Mouse (Mus musculus) thymus, postnatal 0 days (tissue): ENCODE results near the gene Gmpr. TPM values are rescaled to one million over a fixed set of nuclear protein-coding genes. Genes with fewer than 3 reads are reported as not detected.

ENCODE experiments used
- DNase-seq: peaks from one replicate; pipeline ENCODE4 v3.0.0-alpha.2; 2015; ENCODE audit warnings: low spot score
- polyA plus RNA-seq: library from polyadenylated mRNA; unstranded; fragments of >200 nt; fragmentation: Nextera tagmentation; extraction: Ambion mirVana; gene quantifications from 2 replicates; pipeline ENCODE4 v1.2.1, GENCODE M21; 2015

Gene Gmpr
- polyA plus RNA-seq, 1 experiment from 2014 or later: 79.1 TPM

DNA sequence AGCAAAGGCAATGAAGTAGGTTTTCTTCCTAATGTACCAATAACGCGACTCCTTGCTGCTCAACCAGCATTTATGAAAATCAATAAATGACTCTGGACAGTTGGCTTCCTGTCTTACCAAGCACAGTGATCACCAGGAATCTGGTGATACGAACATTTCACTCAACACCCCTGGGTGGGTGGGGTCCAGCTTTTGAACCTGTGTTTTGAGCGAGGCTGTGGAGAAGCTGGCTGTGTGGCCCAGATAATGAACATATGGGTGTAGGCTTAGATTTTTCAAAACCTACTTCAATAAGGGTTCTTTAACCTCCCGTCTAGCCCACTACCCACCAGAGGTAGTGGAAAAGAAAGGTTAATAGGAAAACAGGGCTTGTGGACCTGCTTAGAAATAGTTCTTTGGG lies 4.5 kb upstream of the Gmpr start:
- DNase-seq: no peak

DNA sequence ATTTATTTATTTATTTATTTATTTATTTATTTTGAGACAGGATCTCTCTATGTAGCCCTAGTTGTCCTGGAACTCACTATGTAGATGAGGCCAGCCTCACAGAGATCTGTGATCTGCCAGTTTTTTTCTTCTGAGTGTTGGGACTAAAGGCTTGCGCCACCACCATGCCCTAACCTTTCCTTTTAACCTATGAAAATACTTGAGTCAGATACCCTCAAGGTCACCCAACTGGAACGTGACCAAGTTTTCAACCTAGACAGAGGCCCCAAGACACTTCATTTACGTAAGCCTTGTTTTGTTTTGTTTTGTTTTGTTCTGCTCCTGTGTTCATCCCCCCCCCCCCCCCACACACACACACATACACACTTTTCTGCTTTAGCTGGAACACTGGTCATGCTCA lies 1.7 kb upstream of the Gmpr start:
- DNase-seq: no peak

DNA sequence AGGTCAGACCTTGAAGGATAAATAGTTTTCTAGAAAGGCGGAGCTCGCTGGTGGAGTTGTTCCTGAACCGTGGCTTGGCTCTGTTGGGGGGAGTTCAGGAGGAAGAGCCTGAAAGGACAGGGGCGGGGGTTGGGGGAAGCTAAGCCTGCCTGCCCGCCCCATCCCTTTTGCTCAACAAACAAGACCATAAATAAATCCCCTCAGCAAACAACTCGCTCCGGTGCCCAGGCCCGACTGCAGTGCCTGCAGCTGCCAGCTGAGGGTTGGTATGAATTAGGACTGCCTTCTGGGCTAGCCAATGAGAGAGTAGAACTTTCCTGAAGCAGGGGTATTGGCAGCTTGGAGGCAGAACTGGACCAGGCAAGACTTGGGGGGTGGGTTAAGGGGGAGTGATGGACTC lies 1.3 kb downstream of the Gmpr start:
- DNase-seq: peak; percentile 33

DNA sequence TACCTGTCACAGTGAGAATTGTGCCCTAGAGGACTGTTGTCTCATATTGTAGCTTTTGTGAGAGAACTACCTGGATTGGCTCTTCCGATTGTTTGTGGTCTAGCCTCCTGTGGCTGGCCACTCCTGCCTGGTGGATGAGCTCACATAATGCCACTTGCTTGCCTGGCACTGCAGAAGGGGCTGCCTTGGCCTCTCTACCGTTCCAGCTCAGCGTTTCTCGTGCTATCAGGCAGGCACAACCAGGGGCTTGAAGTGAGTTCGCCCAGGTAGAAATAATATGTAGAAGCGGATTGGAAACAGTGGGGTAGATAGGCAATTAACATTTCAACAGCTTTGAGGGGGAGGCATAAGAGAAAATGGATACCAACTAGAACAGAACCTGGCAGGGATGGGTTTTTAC lies 2.1 kb downstream of the Gmpr start:
- DNase-seq: no peak

DNA sequence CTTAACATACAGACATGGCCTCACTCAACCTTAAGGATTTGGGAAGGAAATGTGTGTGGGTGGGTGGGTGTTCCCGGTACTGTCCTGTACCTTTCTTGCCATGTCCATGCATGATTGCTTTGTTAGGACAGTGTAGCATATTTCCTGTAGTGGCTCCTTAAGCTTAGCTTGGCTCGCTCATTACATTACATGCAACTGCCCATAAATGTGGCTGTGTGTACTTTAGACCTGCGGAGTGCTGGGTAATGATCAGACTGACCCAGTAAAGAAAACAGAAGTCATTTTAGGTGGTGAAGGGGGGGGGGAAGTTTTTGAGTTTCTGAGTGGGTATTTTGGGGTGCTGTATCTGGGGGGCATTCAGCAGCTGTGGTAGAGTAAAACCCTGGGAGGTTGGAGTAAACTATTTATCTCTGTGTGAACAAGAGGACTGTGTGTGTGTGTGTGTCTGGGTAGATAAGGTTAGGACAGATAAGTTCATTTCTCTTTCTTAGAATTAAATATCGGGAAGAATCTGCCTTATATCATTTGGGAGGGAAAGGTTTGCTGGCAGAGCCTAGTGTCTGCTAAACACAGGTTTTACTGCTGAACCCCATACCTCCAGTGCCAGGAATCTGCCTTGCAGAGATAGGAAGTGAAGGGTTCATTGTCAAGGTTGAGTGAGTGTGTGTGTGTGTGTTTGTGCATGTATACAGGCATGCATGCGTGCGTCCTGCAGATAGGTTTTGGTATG lies 4.6 kb downstream of the Gmpr start:
- no peak for DNase-seq

DNA sequence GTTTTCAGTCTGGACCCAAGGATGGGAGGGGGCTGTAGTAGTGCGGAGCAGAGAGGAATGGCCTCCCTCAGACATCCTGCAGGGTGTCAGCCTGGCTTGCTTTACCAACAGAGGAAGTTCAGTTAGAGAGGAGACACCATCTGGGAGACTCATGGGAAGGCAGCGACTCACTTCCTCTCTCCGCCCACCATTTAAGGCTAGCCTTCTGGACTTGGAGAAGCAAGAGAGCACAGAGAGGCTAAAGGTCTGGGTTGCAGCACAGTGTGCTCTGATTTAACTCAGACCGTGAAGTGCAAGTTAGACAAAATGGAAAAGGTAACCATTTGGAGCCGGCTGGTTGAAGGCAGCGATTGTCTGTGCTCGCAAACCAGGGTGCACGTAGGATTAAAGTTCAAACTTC lies 5.3 kb downstream of the Gmpr start:
- no peak for DNase-seq

DNA sequence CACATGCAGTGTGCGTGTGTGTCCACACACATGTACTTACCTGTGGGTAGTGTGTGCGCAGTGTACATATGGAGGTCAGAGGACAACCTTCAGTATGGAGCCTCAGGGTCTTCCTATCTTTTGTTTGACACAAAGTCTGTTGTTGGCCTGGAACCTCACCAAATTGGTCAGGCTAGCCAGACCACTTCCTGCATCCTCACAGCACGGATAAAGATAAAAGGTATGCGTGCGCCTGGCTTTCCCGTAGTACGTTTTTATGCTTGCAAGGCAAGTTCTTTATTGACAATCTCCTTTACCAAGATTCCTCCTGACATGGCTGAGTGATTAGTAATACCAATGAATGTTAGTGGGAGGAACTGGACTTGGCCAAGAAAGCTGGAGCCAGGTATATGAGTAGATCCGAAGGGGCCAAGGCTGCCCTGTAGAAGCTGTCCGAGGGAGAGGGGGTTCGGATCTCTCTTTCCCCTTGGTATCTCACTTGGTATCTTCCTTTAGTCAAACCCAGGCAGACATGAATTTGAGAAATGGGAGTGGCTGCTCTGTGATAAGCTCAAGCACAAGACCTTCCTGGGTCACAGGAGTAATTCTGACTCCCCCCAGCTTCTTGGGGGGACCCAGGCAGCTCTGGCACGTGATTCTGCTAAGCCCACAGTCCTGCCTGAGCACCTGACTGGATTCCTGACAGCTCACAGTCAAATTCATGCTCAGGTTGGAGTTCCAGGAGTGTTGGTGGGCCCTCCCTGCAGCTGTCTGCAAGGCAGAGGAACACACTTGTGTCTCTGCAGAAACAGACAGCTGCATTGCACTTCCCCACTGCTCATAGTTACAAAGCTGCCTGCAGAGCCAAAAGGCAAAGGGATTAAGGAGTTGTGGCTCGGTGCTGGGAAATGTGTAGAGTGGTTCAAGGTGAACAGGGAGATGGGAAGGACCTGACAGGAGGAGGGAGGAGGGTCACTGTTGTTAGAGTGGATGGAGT lies 6.1 kb downstream of the Gmpr start:
- DNase-seq: no peak

DNA sequence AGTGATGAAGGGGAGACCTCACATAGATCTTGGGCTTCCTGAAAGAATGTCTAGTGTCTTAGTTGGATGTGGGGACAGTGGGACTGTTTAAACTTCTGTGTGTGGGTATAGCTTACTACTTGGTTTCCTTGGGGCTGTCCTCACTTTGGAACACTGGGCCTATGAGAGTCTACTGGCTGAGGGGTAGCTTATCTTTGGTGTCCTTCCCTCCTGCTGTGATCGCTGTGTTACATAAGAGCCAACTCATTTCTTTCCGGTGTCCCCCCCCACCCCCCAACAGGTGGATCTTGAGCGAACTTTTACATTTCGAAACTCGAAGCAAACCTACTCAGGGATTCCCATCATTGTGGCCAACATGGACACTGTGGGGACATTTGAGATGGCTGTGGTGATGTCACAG lies 6.9 kb downstream of the Gmpr start:
- no peak for DNase-seq

DNA sequence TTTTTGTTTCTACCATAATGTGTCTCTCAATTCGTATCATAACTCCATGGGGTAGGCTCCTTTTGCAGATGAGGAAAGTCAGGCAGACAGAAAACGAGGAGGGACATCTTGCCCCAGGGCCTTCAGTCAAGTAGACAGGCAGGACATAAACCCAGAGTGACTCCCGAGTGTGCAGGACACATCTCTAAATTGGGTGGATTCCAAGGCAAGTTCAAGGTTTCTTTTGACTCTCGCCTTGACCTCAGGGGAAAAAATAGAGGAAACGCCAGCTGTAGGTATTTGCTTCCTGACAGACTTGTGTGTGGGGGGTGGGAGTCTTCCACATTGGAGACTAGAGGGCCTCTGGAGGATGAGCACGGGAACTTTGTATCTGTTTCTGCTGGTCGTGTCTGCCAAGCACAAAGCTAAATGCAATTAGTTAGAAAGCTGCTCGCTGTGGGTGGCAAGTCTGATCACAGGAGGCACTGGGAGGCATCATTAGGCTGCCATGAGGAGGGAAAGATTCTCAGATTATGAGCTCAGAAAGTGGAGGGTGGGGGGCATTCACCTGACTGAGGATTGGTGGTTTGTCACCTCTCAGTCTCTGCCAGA lies 7.7 kb downstream of the Gmpr start:
- no peak for DNase-seq

DNA sequence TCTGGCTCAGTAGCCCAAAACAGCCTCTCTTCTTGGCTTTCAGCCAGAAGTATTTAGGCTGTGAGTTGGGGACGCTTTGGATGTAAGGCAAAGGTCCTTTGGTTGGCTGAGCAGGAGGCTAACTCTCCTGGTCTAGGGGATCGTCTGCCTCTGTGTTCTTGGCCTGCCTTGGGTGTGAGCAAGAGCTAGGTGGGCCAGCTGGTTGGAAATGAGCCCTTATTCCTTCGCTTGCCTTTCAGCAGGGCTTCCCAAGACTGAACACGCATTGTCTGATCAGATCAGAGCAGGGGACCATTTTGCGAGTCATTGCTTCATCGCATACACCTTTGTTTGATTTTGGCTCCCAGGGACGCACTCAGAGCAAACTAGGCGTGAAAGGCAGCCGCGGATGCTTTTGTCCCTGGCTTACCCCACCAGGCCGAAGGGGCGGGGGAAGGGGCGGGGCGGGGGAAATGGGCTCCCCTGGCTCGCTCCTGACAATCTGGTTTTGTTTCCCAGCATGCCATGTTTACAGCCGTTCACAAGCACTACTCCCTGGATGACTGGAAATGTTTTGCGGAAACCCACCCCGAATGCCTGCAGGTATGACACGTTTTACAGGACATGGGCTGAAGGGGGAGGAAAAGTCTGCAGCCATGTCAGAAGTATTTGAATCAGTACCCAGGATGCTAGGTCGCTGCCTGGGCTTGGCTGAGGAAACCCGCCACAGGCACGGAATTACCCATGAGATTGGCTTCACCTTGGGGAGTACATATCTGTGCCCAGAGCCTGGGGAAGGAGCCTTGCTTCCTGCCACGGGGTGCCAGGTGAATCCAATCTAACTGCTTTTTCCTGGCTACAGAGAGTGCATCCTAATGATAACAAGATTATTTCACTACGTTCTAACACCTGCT lies 9.5 kb downstream of the Gmpr start:
- DNase-seq: no peak

DNA sequence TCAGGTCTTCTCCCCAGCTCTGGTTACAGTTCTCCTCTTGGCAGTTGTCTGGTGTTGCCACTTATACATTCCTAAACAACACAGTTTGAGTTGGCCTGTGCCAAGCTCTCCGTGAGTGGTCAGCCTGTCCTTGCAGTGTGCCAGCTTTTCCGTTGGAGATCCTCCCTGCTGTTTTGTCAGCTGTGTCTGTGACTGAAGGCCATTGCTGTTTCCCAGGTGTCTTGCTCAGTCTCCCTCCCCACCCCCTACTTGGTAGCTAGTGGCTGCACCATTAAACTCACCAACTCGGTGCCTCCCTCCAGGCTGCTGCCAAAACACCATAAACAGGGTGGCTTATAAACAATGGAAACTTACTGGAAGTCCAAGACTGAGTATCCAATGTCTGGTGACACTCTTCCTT lies 17.1 kb downstream of the Gmpr start:
- no peak for DNase-seq

DNA sequence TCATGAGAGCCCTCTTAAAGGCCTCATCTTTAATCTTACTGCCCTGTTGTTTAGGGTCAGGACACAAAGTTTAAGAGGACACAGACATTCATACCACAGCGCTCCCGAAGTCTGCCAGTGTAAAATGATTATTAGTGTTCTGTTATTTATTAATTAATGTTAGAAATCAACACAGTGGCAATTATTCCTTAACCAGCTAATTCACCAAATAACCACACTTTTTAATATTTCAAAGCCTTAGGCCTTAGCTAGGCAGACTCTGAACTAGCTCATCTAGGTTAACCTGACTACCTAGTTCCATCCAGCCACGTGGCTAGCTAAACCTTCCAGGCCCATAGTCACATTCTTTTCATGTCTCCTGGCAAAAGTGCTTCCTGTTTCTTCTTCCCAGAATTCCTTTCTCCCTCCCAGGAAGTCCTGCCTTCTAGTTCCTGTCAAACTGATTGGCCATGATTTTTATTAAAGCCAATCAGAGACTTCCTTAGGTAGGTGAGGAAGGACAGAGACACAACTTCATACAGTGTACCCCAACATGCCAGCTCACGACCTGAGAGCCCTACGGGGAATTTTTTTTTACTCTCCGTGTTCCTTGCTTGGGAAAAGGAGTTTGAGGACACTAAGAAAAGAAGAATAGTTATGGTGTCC lies 17.7 kb downstream of the Gmpr start:
- no peak for DNase-seq

DNA sequence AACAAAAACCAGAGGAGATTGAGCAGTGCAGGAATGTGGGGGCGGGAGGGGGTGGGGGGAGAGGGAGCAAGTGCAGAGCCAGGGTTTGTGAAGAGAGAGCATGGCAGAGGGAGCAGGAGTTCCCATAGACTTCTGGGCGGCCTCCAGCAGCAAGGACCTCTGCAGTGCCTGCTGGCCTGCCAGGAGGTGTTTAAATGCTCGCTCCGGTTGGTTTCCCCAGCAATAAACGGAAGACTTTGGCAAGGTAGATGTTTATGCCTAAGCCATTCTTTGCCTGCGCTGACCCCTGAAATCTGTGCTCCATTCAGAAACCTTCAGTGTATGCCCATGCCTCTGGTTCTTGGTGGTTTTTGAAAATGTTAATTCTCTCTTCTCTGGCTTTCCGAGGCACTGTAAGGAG lies 19.0 kb downstream of the Gmpr start:
- no peak for DNase-seq

DNA sequence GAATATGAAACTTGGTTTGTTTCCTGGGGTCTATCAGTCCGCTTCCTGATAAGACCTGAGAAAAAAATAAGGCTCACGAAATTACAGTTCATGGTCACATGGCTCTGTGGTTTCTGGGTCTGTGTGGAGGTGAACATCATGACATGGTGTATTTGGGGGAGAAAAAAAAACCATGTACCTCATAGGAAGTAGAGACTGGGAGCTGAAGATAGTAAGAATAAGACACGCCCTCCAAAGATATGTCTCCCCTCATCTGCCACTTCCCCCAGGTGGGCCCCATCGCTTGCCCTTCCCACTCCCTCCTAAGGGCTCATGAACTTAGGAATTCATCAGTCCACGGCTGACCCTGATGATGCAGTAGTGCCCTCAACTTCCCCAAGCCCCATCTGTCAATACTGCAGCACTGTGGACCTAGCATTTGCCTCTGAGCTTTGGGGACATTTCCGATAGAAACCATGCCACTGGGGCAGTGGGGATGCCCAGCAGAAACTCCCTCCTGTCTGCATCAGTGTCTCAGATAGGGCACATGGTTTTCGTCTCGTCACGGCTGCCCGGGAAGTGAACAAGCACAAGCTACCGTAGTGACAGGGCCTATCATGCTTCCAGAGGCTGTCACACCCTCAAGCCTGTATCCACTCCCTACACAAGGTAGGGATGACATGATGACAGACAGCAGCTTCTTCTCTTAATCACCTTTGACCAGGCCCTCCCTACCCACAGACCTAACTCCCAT lies 20.2 kb downstream of the Gmpr start:
- DNase-seq: no peak

DNA sequence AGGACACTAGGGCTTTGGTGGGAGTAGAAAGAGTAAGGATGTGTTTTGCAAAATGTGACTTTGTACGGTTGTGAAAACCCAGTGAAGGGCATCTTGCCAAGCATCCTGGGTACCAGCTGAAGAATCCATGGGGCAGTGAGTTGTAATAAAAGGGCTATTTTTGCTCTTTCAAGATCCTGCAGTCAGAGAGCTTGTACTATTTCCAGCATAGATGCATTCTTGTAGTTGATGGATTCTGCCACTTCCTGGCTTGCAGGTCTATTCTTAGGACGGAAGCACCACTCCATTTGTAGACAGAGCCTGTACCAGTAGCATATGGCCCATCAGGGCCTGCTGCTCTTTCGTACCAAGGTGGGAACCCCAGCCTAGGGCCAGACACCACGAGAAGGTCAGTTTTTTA lies 21.5 kb downstream of the Gmpr start:
- no peak for DNase-seq

DNA sequence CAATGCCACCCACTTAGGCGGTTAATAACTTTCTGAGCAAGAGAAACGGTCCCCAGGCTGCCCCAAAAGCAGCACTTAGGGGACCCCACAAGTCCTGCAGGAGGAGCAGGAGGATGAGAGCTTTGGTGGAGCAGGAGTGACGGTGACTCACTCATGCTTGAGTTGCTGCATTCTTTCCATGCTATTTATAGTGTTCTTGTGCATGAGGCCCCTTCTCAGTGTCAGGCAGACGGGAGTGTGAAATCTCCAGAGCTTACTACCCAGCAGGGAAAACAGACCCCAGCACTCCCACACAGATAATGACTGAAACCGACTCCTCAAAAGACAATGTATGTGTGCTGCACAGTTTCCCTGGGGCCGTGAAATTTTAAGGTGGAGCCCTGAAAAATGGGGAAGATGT lies 23.5 kb downstream of the Gmpr start:
- DNase-seq: no peak

DNA sequence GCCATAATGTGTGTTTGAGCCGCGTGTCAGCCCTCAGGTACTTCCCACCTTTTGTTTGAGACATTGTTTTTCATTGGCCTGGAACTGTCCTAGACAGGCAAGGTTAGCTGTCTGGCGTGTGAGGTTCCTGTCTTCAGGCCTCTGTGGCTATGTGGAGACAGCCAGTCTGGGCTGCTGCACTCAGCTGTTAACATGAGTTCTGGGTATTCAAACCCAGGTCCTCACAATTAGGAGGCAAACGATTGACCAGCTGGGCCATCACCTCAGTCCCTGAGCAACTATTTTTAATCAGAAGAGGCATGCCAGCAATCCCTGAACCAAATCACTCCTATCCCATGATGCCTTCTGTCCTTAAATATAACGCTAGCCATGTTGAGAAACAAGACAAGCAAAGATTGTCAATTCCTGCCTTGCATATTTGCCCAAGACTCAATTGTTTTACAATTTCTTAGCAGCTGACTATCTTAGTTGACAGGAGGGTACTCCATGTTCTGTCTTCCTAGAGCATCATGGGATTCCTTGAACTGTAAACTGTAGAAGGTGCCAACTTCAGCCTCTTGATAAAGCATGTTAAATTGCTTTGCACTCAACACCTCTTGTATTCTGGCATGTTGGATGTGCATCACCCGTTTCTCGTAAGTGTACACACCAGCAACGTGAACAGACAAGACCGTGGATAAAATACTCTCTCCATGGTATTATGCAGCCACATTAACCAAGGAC lies 28.6 kb downstream of the Gmpr start:
- no peak for DNase-seq

DNA sequence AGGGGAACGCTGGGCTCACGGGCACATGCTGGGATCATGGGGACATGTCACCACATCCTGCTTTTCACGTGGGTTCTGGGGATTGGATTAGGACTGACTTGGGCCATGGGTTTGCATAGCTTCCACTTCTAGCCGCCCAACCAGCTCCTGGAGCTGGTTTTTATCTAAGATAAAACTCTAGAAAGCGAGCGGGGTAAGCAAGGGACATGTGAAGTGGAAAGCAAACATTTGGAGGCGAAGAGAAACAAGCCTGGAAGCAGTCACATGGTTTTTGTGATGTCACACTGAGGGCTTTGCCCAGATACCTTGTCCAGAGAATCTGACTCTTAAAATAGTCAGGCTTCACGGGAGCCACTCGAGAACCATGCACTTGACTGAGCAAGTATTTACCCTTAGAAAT lies 29.9 kb downstream of the Gmpr start:
- DNase-seq: no peak

DNA sequence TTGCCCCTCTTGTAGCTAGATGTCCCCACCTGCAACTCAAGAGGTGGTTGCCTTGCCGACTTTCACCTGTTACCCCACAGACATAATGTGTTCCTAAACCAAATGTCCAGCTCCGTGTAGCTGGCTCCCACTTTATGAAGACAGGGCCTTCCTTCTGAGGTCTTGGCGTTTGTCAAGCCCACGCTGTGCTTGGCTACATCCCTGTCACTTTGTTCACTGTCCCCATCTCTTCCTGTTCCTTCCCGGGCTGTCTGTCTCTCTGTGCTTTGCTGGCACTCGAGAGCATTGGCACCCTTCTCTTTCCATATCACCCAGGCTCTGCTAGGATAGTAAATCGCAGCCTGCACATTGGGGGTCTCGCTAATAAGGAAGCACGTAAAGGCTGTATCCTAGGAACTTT lies 30.8 kb downstream of the Gmpr start:
- DNase-seq: no peak
